Mouse (Mus musculus): ENCODE data around the gene Cldn10. TPM values are rescaled to one million over a fixed set of nuclear protein-coding genes. Genes with fewer than 3 reads are reported as not detected.

Cldn10 gene
- polyA plus RNA-seq, 1 experiment from 2014 or later, result 11.5 TPM

GRCm38 (mm10) chr14:118895655-118896054 is 107.9 kb downstream of the Cldn10 start:
- Histone ChIP-seq H3K27me3 (no peaks in the 10 kb centered on the region), H3K4me1 (no peaks in the 10 kb centered on the region), H3K9ac (no peak overlapping the region), H3K27ac (replicated peaks) (no peak overlapping the region), H3K9me3 (replicated peaks) (no peaks in the 10 kb centered on the region), H3K4me3 (replicated peaks) (no peak overlapping the region), H3K36me3 (peaks cover 50% of the 10 kb centered on the region), H3K4me2 (replicated peaks) (no peak overlapping the region)
- WGBS, result 82% methylated on average over 10 of the region's 10 CpGs
- ATAC-seq (ENCODE audit: insufficient number of reproducible peaks, low FRiP score, low TSS enrichment, low read depth), result no peak

- no peak overlapping the region for H3K27ac ChIP-seq (replicated peaks)
- no peak for ATAC-seq (ENCODE audit: insufficient number of reproducible peaks, low FRiP score, low TSS enrichment, low read depth)
- no peak overlapping the region for H3K4me3 ChIP-seq (replicated peaks)
- H3K4me2 ChIP-seq (replicated peaks), result no peak overlapping the region
- no peaks in the 10 kb centered on the region for H3K4me1 ChIP-seq
- H3K27me3 ChIP-seq, result no peaks in the 10 kb centered on the region
- H3K9ac ChIP-seq, result no peak overlapping the region
- H3K9me3 ChIP-seq (replicated peaks), result 0 out of 2 replicates have a peak, but pooled peaks cover 2% of the 10 kb centered on the region
- peaks cover 63% of the 10 kb centered on the region for H3K36me3 ChIP-seq
- 77% methylated on average over 11 of the region's 11 CpGs for whole genome bisulfite sequencing
Measured at GRCm38 (mm10) chr14:118899940-118900339, 112.2 kb downstream of the Cldn10 start.

- Histone ChIP-seq H3K4me1 (no peaks in the 10 kb centered on the region), H3K4me3 (replicated peaks) (no peak overlapping the region), H3K4me2 (replicated peaks) (no peak overlapping the region), H3K9me3 (replicated peaks) (0 out of 2 replicates have a peak, but pooled peaks cover 2% of the 10 kb centered on the region), H3K27ac (replicated peaks) (no peak overlapping the region), H3K27me3 (no peaks in the 10 kb centered on the region), H3K36me3 (peaks cover 57% of the 10 kb centered on the region), H3K9ac (no peak overlapping the region)
- ATAC-seq (ENCODE audit: insufficient number of reproducible peaks, low FRiP score, low TSS enrichment, low read depth), result no peak
- 100% methylated on average over 1 of the region's 1 CpGs for WGBS
Measured at GRCm38 (mm10) chr14:118900911-118901310, 113.2 kb downstream of the Cldn10 start.

- Histone ChIP-seq H3K4me3 (replicated peaks) (no peak overlapping the region), H3K36me3 (peaks cover 68% of the 10 kb centered on the region), H3K27me3 (no peaks in the 10 kb centered on the region), H3K9ac (no peak overlapping the region), H3K4me1 (no peaks in the 10 kb centered on the region), H3K27ac (replicated peaks) (no peak overlapping the region), H3K9me3 (replicated peaks) (0 out of 2 replicates have a peak, but pooled peaks cover 2% of the 10 kb centered on the region), H3K4me2 (replicated peaks) (no peak overlapping the region)
- no peak; the same call in 1 of the 2 replicates for ATAC-seq (ENCODE audit: insufficient number of reproducible peaks, low FRiP score, low TSS enrichment, low read depth)
- 87% methylated on average over 3 of the region's 3 CpGs for WGBS
Measured at GRCm38 (mm10) chr14:118903397-118903796, 115.7 kb downstream of the Cldn10 start.

- no peak overlapping the region for H3K9ac ChIP-seq
- peaks cover 66% of the 10 kb centered on the region for H3K36me3 ChIP-seq
- 50% methylated on average over 6 of the region's 6 CpGs for WGBS
- no peak overlapping the region for H3K4me3 ChIP-seq (replicated peaks)
- H3K4me1 ChIP-seq, result no peaks in the 10 kb centered on the region
- H3K27ac ChIP-seq (replicated peaks), result no peak overlapping the region
- H3K9me3 ChIP-seq (replicated peaks), result 0 out of 2 replicates have a peak, but pooled peaks cover 2% of the 10 kb centered on the region
- no peaks in the 10 kb centered on the region for H3K27me3 ChIP-seq
- no peak for ATAC-seq (ENCODE audit: insufficient number of reproducible peaks, low FRiP score, low TSS enrichment, low read depth)
- H3K4me2 ChIP-seq (replicated peaks), result no peak overlapping the region
Measured at GRCm38 (mm10) chr14:118903867-118904562, 116.3 kb downstream of the Cldn10 start.

- ATAC-seq (ENCODE audit: insufficient number of reproducible peaks, low FRiP score, low TSS enrichment, low read depth), result no peak
- no peak overlapping the region for H3K4me3 ChIP-seq (replicated peaks)
- H3K27me3 ChIP-seq, result no peaks in the 10 kb centered on the region
- H3K27ac ChIP-seq (replicated peaks), result no peak overlapping the region
- no peak overlapping the region for H3K4me2 ChIP-seq (replicated peaks)
- H3K4me1 ChIP-seq, result no peaks in the 10 kb centered on the region
- 79% methylated on average over 8 of the region's 8 CpGs for WGBS
- no peaks in the 10 kb centered on the region for H3K9me3 ChIP-seq (replicated peaks)
- no peak overlapping the region for H3K9ac ChIP-seq
- peaks cover 42% of the 10 kb centered on the region for H3K36me3 ChIP-seq
Measured at GRCm38 (mm10) chr14:118907592-118907991, 119.9 kb downstream of the Cldn10 start.

GRCm38 (mm10) chr14:118909872-118910271 is 122.2 kb downstream of the Cldn10 start:
- Histone ChIP-seq H3K4me3 (replicated peaks) (no peak overlapping the region), H3K27ac (replicated peaks) (no peak overlapping the region), H3K4me1 (0 out of 2 replicates have a peak, but pooled peaks cover 3% of the 10 kb centered on the region), H3K36me3 (peaks cover 29% of the 10 kb centered on the region), H3K9me3 (replicated peaks) (no peaks in the 10 kb centered on the region), H3K9ac (no peak overlapping the region), H3K4me2 (replicated peaks) (no peak overlapping the region), H3K27me3 (no peaks in the 10 kb centered on the region)
- WGBS, result 74% methylated on average over 8 of the region's 8 CpGs
- ATAC-seq (ENCODE audit: insufficient number of reproducible peaks, low FRiP score, low TSS enrichment, low read depth), result no peak

- no peak overlapping the region for H3K4me3 ChIP-seq (replicated peaks)
- H3K9ac ChIP-seq, result no peak overlapping the region
- H3K27ac ChIP-seq (replicated peaks), result no peak overlapping the region
Measured at GRCm38 (mm10) chr14:118910332-118911222, 122.9 kb downstream of the Cldn10 start.

GRCm38 (mm10) chr14:118911521-118911920 is 123.8 kb downstream of the Cldn10 start:
- peaks cover 27% of the 10 kb centered on the region for H3K36me3 ChIP-seq
- H3K9ac ChIP-seq, result no peak overlapping the region
- 86% methylated on average over 6 of the region's 6 CpGs for WGBS

More at GRCm38 (mm10) chr14:118910332-118911222, 122.9 kb downstream of the Cldn10 start:
- no peak overlapping the region for H3K4me2 ChIP-seq (replicated peaks)
- H3K27me3 ChIP-seq, result no peaks in the 10 kb centered on the region
- H3K9me3 ChIP-seq (replicated peaks), result no peaks in the 10 kb centered on the region
- WGBS, result 60% methylated on average over 29 of the region's 29 CpGs
- 0 out of 2 replicates have a peak, but pooled peaks cover 3% of the 10 kb centered on the region for H3K4me1 ChIP-seq
- H3K36me3 ChIP-seq, result peaks cover 29% of the 10 kb centered on the region
- 0 out of 2 replicates have a peak, but pooled peaks have one; percentile 45 for ATAC-seq (ENCODE audit: insufficient number of reproducible peaks, low FRiP score, low TSS enrichment, low read depth)

GRCm38 (mm10) chr14:118913651-118914050 is 125.9 kb downstream of the Cldn10 start:
- H3K27me3 ChIP-seq, result no peaks in the 10 kb centered on the region
- no peak for ATAC-seq (ENCODE audit: insufficient number of reproducible peaks, low FRiP score, low TSS enrichment, low read depth)
- no peak overlapping the region for H3K4me3 ChIP-seq (replicated peaks)
- no peak overlapping the region for H3K27ac ChIP-seq (replicated peaks)
- H3K4me1 ChIP-seq, result 0 out of 2 replicates have a peak, but pooled peaks cover 3% of the 10 kb centered on the region
- H3K36me3 ChIP-seq, result peaks cover 12% of the 10 kb centered on the region
- no peaks in the 10 kb centered on the region for H3K9me3 ChIP-seq (replicated peaks)
- 45% methylated on average over 5 of the region's 5 CpGs for WGBS
- no peak overlapping the region for H3K4me2 ChIP-seq (replicated peaks)
- no peak overlapping the region for H3K9ac ChIP-seq

More at GRCm38 (mm10) chr14:118911521-118911920, 123.8 kb downstream of the Cldn10 start:
- H3K4me2 ChIP-seq (replicated peaks), result no peak overlapping the region
- H3K4me1 ChIP-seq, result 0 out of 2 replicates have a peak, but pooled peaks cover 3% of the 10 kb centered on the region
- no peak overlapping the region for H3K4me3 ChIP-seq (replicated peaks)
- H3K9me3 ChIP-seq (replicated peaks), result no peaks in the 10 kb centered on the region
- ATAC-seq (ENCODE audit: insufficient number of reproducible peaks, low FRiP score, low TSS enrichment, low read depth), result no peak
- H3K27ac ChIP-seq (replicated peaks), result no peak overlapping the region
- no peaks in the 10 kb centered on the region for H3K27me3 ChIP-seq

GRCm38 (mm10) chr14:118919025-118919424 is 131.3 kb downstream of the Cldn10 start:
- H3K36me3 ChIP-seq, result no peaks in the 10 kb centered on the region; the same call in 1 of the 2 replicates
- 69% methylated on average over 8 of the region's 8 CpGs for WGBS
- no peak overlapping the region for H3K4me3 ChIP-seq (replicated peaks)
- no peak overlapping the region for H3K9ac ChIP-seq
- no peak overlapping the region for H3K27ac ChIP-seq (replicated peaks)
- no peak overlapping the region for H3K4me2 ChIP-seq (replicated peaks)
- no peak for ATAC-seq (ENCODE audit: insufficient number of reproducible peaks, low FRiP score, low TSS enrichment, low read depth)
- H3K4me1 ChIP-seq, result peaks cover 21% of the 10 kb centered on the region
- no peaks in the 10 kb centered on the region for H3K9me3 ChIP-seq (replicated peaks)
- H3K27me3 ChIP-seq, result no peaks in the 10 kb centered on the region
